Mouse (Mus musculus) layer of hippocampus, adult 11-12 months (tissue): ENCODE measurements around the gene Tapbp.
A peak's percentile ranks its signal among the peaks of the same experiment; 100 is the strongest.

Source experiments
- DNase-seq: peaks from one replicate; pipeline ENCODE4 v3.0.0; 2022; ENCODE audit warnings: low spot score

The Tapbp gene

GRCm38 (mm10) chr17:33924577-33925283, 9.0 kb downstream of the Tapbp start:
- no peak for DNase-seq

GRCm38 (mm10) chr17:33925406-33926116, 9.9 kb downstream of the Tapbp start:
- no peak for DNase-seq

- DNase-seq = no peak
Measured at GRCm38 (mm10) chr17:33926207-33926932, 10.7 kb downstream of the Tapbp start.

GRCm38 (mm10) chr17:33928251-33928947, 12.7 kb downstream of the Tapbp start:
- no peak for DNase-seq

- DNase-seq = peak; percentile 91
Measured at GRCm38 (mm10) chr17:33929371-33930279, 13.9 kb downstream of the Tapbp start, which contains the start of gene Rgl2. Gene Rgl2, plus strand, starts transcription at chr17:33929543.

GRCm38 (mm10) chr17:33930280-33931158, 14.8 kb downstream of the Tapbp start:
- peak; percentile 76 for DNase-seq

GRCm38 (mm10) chr17:33931159-33931866, 15.6 kb downstream of the Tapbp start:
- no peak for DNase-seq

GRCm38 (mm10) chr17:33931947-33932346, 16.2 kb downstream of the Tapbp start:
- no peak for DNase-seq

GRCm38 (mm10) chr17:33932448-33932847, 16.7 kb downstream of the Tapbp start:
- DNase-seq = no peak

GRCm38 (mm10) chr17:33932970-33933369, 17.3 kb downstream of the Tapbp start:
- no peak for DNase-seq

- DNase-seq = no peak
Measured at GRCm38 (mm10) chr17:33935422-33936055, 19.8 kb downstream of the Tapbp start.

- no peak for DNase-seq
Measured at GRCm38 (mm10) chr17:33936993-33937392, 21.3 kb downstream of the Tapbp start.

GRCm38 (mm10) chr17:33938783-33939182, 23.1 kb downstream of the Tapbp start:
- no peak for DNase-seq

GRCm38 (mm10) chr17:33940206-33940805, 24.6 kb downstream of the Tapbp start, which contains the start of the genes Pfdn6 and Wdr46:
Gene Pfdn6, minus strand, starts transcription at chr17:33940343.
Gene Wdr46, plus strand, starts transcription at chr17:33940660.
- peak; percentile 86 for DNase-seq

GRCm38 (mm10) chr17:33940981-33941380, 25.3 kb downstream of the Tapbp start:
- no peak for DNase-seq

- DNase-seq = no peak
Measured at GRCm38 (mm10) chr17:33941381-33941780, 25.7 kb downstream of the Tapbp start.

- no peak for DNase-seq
Measured at GRCm38 (mm10) chr17:33943454-33943853, 27.8 kb downstream of the Tapbp start.

- peak; percentile 20 for DNase-seq
Measured at GRCm38 (mm10) chr17:33947430-33948089, 31.9 kb downstream of the Tapbp start.
